Mouse (Mus musculus): ENCODE data around the gene Pamr1.

DNA sequence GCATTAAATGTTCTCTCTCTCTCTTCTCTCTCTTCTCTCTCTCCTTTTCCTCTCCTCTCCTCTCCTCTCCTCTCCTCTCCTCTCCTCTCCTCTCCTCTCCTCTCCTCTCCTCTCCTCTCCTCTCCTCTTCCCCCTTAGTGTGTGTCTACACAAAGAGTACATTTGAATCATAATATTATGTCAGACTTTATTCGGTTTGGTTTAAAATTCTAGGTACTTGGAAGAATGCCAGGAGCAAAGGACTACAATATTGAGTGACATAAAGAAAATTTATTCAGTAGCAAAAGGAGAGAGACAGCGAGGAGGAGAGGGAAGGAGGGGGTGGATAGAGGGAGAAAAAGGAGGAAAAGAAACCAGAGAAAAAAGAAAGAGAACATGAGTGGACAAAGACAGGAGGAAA is 88.9 kb downstream of the Pamr1 start:
- TF ChIP-seq CTCF (IDR thresholded peaks at IDR 0.05), result no peak
- no peak for TF ChIP-seq EP300 (IDR thresholded peaks at IDR 0.05)
